15 mouse cellular contexts compared by ENCODE assay signal in the genomic region with DNA sequence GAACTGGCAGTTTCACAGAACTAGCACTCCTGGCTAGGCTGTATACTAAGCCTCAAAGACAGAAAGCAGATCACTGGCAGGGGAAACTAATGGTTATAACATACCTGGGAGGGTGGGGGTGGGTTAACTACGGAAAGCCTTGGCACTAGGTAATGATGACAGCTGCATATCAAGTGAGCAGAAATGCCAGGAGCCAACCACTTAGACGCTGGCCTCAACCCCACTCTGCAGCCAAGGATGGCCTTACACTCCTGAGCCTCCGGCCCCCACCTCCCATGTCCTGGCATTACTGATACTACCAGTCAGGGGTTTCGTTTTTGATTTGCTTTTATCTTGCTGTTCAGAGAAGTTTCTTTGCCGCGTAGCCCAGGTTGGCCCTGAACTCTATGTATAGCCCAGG.
"Had no signal": no experiment of that assay in that cellular context is flagged by ENCODE, and none has a peak within 500 bp of the region (broad histone marks: within the 10 kb centered on the region; RNA-seq: fewer than 3 reads in every experiment).

No protein-coding gene starts in this region.

- H3K36me3 ChIP-seq: limb, embryonic 10.5 days; liver, embryonic 15.5 days; neural tube, embryonic 15.5 days had no signal

- ATAC-seq: lung, postnatal 0 days had no signal

- H3K4me1 ChIP-seq: liver, embryonic 15.5 days had no signal

- H3K9ac ChIP-seq: liver, embryonic 15.5 days; neural tube, embryonic 15.5 days had no signal

- H3K9me3 ChIP-seq: limb, embryonic 10.5 days; liver, embryonic 15.5 days; neural tube, embryonic 15.5 days had no signal

- DNase-seq: lung, adult 2 months; lung, postnatal 36 days; midbrain, embryonic 14.5 days; right cerebral cortex, adult 18-20 months; right cerebral cortex, postnatal 4 days; spleen, adult 18-20 months; thymus, adult 18-20 months; thymus, postnatal 14 days had no signal

- H3K4me2 ChIP-seq: liver, embryonic 11.5 days; liver, embryonic 15.5 days; neural tube, embryonic 15.5 days had no signal

- H3K4me3 ChIP-seq: left cerebral cortex, adult 2 months; limb, embryonic 10.5 days; liver, embryonic 15.5 days; myocyte; neural tube, embryonic 15.5 days had no signal

- H3K27ac ChIP-seq: left cerebral cortex, adult 2 months; liver, embryonic 15.5 days; neural tube, embryonic 15.5 days had no signal
